Mouse (Mus musculus): ENCODE data around the gene Gpi1. TPM values are rescaled to one million over a fixed set of nuclear protein-coding genes. Genes with fewer than 3 reads are reported as not detected.
"Not testable (repeated sequence)": the region's sequence is repeated elsewhere in the genome, so short reads cannot be mapped to it uniquely, and the experiment has no call there.

Gpi1 gene
- polyA plus RNA-seq, 1 experiment from 2014 or later, result 264 TPM

DNA sequence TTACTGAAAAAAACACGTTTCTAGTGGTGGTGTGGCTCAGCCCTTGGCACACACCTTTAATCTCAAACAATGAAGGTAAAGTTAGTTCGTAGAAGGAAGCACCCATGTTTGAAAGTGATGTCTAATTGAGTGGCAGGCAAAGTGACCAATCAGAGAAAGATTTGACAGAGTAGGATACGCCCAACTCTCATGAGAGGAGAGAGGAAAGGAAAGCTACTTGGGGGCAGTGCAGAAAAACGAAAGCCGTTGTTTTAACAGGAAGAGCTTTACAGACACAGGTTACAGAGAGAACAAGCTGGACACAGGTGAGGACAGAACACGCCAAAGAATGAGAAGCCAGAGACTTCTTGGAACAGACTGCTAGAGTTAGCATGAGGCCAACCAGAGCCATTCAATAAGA, 23.8 kb downstream of the Gpi1 start:
- H3K9ac ChIP-seq, result no peak overlapping the region
- no peaks in the 10 kb centered on the region for H3K9me3 ChIP-seq
- no peak for ATAC-seq (ENCODE audit: borderline replicate concordance, extremely low read depth, low FRiP score, low TSS enrichment)
- no peaks in the 10 kb centered on the region for H3K4me1 ChIP-seq
- 88% methylated on average over 6 of the region's 6 CpGs for WGBS
- no peaks in the 10 kb centered on the region for H3K27me3 ChIP-seq
- H3K27ac ChIP-seq, result no peak overlapping the region
- H3K36me3 ChIP-seq, result peaks cover 92% of the 10 kb centered on the region
- no peak overlapping the region for H3K4me2 ChIP-seq
- no peak overlapping the region for H3K4me3 ChIP-seq

DNA sequence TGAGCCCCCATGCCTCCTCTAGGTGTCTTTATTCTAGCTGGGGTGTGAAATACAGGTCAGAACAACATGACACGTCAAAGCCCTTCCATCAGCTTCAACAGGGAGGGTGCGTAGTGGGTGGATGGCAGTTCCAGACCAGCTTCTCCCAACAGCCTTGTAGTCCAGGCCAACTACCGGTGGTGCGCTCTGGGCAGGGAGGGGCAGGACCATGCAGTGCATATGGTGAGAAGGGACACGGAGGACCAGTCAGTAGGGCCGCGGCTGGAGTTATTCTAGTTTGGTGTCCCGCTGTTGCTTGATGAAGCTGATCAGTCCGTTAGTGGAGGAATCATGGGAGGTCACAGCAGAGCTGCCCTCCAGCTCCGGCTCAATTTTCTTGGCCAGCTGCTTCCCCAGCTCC, 28.0 kb downstream of the Gpi1 start:
- H3K36me3 ChIP-seq, result peaks cover 60% of the 10 kb centered on the region
- not testable (repeated sequence) for H3K27ac ChIP-seq, H3K9ac ChIP-seq, H3K4me3 ChIP-seq, H3K27me3 ChIP-seq, H3K4me1 ChIP-seq, H3K9me3 ChIP-seq, H3K4me2 ChIP-seq
- 88% methylated on average over 10 of the region's 10 CpGs for WGBS
- peak; percentile 39; the same call in 1 of the 2 replicates for ATAC-seq (ENCODE audit: borderline replicate concordance, extremely low read depth, low FRiP score, low TSS enrichment)

DNA sequence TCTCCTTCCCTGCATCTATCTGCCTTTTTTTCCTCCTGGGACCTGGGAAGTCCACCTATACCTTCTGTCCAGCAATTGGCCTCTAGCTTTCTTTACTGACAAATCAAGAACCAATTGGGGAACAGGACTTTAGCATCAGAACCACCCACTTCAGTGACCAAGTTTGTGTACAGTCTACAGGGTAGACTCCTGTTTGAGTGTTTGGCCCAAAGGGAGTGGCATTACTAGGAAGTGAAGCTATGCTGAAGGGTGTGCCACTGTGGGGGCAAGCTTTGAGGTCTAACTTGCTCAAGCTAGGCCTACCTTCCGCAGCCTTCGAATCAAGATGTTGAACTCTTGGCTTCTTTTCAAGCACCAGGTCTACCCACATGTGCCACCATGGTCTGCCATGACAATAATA, 29.3 kb downstream of the Gpi1 start:
- Histone ChIP-seq H3K27ac (no peak overlapping the region), H3K9ac (no peak overlapping the region), H3K27me3 (no peaks in the 10 kb centered on the region), H3K9me3 (no peaks in the 10 kb centered on the region), H3K36me3 (peaks cover 47% of the 10 kb centered on the region), H3K4me2 (no peak overlapping the region), H3K4me1 (peaks cover 1% of the 10 kb centered on the region), H3K4me3 (no peak overlapping the region)
- ATAC-seq (ENCODE audit: borderline replicate concordance, extremely low read depth, low FRiP score, low TSS enrichment), result no peak
- 90% methylated on average over 2 of the region's 2 CpGs for WGBS

DNA sequence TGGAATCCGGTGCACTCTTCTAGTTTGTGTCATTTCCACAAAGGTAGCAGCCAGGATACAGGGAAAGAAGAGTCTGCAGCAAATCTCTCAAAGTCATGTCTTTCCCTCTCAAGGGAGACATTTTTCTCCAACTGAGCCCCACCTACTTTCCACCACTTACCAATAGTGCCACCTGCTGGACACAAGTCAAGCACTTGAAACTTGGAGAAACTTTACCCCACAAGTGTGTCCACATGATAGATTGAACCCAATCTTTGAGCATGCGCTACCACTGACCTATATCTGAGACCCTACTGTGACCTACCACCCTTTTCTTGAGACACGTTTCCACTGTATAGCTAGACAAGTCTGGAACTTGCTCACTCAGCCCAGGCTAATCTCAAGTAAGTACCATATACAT, 31.8 kb downstream of the Gpi1 start:
- Histone ChIP-seq H3K4me2 (no peak overlapping the region), H3K9ac (no peak overlapping the region), H3K9me3 (no peaks in the 10 kb centered on the region), H3K4me3 (no peak overlapping the region), H3K27ac (no peak overlapping the region), H3K4me1 (peaks cover 8% of the 10 kb centered on the region), H3K27me3 (no peaks in the 10 kb centered on the region), H3K36me3 (peaks cover 27% of the 10 kb centered on the region)
- WGBS, result 48% methylated on average over 3 of the region's 3 CpGs
- ATAC-seq (ENCODE audit: borderline replicate concordance, extremely low read depth, low FRiP score, low TSS enrichment), result 0 out of 2 replicates have a peak, but pooled peaks have one; percentile 15

DNA sequence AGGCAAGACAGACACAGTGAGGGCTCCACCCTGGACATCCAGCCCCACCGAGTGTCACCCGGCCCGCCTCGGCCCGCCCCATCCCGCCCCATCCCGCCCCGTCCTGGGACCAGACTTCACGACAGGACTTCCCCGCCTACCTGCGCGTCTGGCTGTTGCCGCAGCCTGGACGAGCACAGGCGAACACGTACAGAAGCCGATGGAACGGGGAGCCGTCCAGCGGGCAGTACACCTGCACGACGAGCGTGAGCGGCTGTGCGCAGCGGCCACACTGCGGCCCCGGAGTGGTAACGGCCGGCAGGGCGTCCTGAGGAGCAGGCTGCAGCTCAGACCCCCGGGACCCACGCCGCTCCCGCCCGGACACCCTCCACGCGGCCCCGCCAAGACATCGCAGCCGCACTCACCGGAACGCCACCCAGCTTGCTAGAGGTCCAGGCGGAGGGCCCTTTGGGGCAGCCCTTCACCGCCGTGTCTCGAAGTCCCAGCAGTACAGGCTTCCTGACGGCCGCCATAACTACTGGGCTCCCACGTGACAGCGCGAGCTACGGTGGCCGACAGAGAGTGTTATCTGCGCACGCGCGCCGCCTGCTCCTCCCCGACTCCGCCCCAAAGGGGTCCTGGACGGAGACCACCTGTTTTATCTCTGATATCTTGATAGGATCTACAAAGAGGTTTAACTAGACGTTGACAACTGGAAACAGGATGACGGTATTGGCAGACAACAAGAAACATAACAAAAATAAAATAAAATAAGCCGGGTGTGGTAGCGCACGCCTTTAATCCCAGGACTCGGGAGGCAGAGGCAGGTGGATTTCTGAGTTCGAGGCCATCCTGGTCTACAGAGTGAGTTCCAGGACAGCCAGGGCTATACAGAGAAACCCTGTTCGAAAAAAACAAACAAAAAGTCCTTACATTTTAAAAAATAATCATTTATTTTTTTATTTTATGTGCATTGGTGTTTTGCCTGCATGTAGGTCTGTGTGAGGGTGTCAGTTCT, 33.7 kb downstream of the Gpi1 start, which contains the start of gene Pdcd2l:
Gene Pdcd2l, minus strand, starts transcription at position 530 of the 997 bp plus-strand sequence.
- WGBS, result 3% methylated on average over 70 of the region's 70 CpGs
- ATAC-seq (ENCODE audit: borderline replicate concordance, extremely low read depth, low FRiP score, low TSS enrichment), result peak; percentile 90
- Histone ChIP-seq H3K36me3 (peaks cover 24% of the 10 kb centered on the region), H3K27me3 (no peaks in the 10 kb centered on the region), H3K4me2 (peak within 1 kb of the TSS; percentile 73), H3K4me3 (peak within 1 kb of the TSS; percentile 86), H3K9me3 (no peaks in the 10 kb centered on the region), H3K27ac (peak within 1 kb of the TSS; percentile 67; the same call in 1 of the 2 replicates), H3K9ac (peak within 1 kb of the TSS; percentile 96), H3K4me1 (peaks cover 8% of the 10 kb centered on the region)

DNA sequence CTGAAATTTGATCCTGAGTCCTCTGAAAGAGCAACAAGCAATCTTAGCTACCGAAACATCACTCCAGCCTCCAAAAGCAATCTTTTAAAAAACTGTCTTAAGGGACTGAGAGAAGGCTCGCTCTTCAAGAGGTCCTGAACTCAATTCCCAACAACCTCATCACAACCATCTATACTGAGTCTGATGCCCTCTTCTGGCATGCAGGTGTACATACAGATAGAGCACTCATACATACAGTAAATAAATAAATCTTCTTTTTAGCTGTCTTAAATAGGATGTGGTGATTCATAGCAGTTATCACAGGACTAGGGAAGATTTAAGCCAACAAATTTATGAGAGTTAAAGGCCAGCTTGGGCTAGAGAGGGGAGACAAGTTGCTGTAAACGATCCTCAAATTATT, 34.5 kb downstream of the Gpi1 start:
- ATAC-seq (ENCODE audit: borderline replicate concordance, extremely low read depth, low FRiP score, low TSS enrichment), result no peak
- 37% methylated on average over 3 of the region's 3 CpGs for WGBS

DNA sequence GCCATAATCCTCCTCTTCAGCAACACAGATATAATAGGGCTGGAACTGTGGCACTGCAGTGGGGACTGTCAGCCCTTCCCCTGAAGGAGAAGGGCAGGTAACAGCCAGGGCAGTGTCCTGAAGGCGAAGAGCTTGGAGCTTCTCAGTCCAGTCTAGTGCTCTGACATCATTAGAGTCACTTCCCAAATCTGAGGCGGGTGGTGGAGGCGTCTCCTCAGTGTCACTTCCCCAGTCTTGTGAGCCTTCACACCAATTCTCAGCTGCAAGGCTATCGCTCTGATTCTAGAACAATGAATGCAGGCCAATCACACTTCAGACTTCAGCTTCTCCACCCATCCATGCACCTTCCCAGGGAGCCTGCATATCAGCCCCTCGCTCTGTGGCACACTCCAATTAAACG, 37.3 kb downstream of the Gpi1 start:
- 91% methylated on average over 6 of the region's 6 CpGs for WGBS
- no peaks in the 10 kb centered on the region for H3K9me3 ChIP-seq
- no peaks in the 10 kb centered on the region for H3K27me3 ChIP-seq
- ATAC-seq (ENCODE audit: borderline replicate concordance, extremely low read depth, low FRiP score, low TSS enrichment), result no peak
- no peak overlapping the region for H3K27ac ChIP-seq
- H3K9ac ChIP-seq, result no peak overlapping the region
- H3K36me3 ChIP-seq, result peaks cover 37% of the 10 kb centered on the region
- H3K4me1 ChIP-seq, result peaks cover 8% of the 10 kb centered on the region
- no peak overlapping the region for H3K4me3 ChIP-seq
- H3K4me2 ChIP-seq, result no peak overlapping the region

More for the DNA sequence above, 34.5 kb downstream of the Gpi1 start:
- Histone ChIP-seq H3K9ac (peak overlapping the region; percentile 96), H3K4me1 (peaks cover 8% of the 10 kb centered on the region), H3K9me3 (no peaks in the 10 kb centered on the region), H3K27ac (no peak overlapping the region), H3K27me3 (no peaks in the 10 kb centered on the region), H3K4me3 (peak overlapping the region; percentile 86), H3K36me3 (peaks cover 16% of the 10 kb centered on the region), H3K4me2 (peak overlapping the region; percentile 73)

DNA sequence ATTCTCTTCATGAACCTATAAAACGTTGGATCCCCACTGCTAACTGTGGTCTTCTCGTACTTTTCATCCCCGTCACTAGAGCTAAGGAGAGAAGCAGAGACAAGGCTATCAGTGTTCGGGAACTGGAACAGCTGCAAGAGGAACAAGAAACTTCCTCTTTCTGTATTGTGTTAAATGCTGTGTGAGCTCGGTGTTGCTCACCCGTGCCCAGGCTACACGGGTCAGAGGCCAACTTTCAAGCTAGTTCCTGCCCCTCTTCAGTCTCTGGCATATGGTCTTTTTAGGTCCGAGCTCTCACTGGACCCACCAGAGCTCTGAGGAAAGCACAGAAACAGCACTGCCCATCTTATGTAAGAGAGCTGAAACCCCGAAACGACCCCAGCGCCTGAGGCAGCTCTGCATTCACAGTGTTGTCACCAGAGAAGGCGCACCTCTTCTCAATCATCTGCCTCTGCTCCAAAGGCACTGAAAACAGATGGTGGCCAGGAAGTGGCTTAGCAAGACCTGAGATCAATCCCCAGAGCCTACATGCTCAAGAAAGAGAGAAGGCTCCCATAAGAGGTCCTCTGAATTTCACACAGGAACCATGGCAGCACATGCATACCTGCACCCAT, 40.7 kb downstream of the Gpi1 start:
- 92% methylated on average over 12 of the region's 12 CpGs for WGBS

DNA sequence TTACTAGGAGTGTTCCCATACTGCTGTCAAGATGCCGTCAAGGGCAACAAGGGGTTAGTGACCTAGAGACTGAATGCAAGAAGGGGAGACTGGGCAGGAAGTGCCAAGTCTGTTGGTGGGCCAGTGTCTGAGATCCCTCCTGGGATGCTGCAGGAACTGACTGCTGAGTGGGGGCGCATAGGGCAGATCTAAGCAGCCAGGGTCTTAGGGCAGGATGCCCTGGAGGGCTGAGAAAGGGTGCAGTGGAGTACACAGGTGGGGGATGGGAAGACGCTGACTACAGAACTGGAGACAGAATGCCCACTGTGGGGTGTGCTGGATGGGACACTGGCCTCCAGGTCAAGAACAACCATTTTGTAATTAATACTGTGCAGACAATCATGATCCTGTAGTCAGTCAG, 46.3 kb downstream of the Gpi1 start:
- no peak overlapping the region for H3K9ac ChIP-seq
- ATAC-seq (ENCODE audit: borderline replicate concordance, extremely low read depth, low FRiP score, low TSS enrichment), result no peak
- H3K4me1 ChIP-seq, result no peaks in the 10 kb centered on the region
- no peak overlapping the region for H3K27ac ChIP-seq
- no peaks in the 10 kb centered on the region for H3K9me3 ChIP-seq
- no peaks in the 10 kb centered on the region for H3K27me3 ChIP-seq
- 78% methylated on average over 3 of the region's 3 CpGs for WGBS
- H3K36me3 ChIP-seq, result peaks cover 43% of the 10 kb centered on the region
- H3K4me3 ChIP-seq, result no peak overlapping the region
- H3K4me2 ChIP-seq, result no peak overlapping the region

More for the DNA sequence above, 40.7 kb downstream of the Gpi1 start:
- H3K4me1 ChIP-seq, result no peaks in the 10 kb centered on the region
- H3K27me3 ChIP-seq, result no peaks in the 10 kb centered on the region
- H3K4me3 ChIP-seq, result no peak overlapping the region
- no peak overlapping the region for H3K4me2 ChIP-seq
- H3K9ac ChIP-seq, result no peak overlapping the region
- H3K36me3 ChIP-seq, result peaks cover 65% of the 10 kb centered on the region
- no peak overlapping the region for H3K27ac ChIP-seq
- no peaks in the 10 kb centered on the region for H3K9me3 ChIP-seq
- no peak for ATAC-seq (ENCODE audit: borderline replicate concordance, extremely low read depth, low FRiP score, low TSS enrichment)

DNA sequence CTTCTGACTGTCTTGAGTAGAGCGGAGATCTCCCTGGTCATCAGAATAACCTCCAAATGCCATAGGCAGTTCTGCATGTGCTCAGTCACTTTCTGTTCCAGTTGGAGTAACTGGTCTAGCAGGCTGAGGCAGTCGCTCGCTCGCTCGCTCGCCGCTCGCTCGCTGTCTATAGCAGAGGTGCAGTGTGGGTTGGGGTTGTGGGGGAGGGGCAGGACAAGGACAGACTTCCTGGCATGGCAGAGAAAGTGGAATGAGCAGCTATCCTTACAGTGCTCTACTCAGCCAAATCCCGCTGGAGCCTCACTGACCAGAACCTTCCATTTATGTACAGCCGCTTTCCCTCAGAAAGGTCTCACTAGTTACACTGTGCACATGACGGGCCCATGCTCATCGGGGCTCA, 46.8 kb downstream of the Gpi1 start:
- H3K36me3 ChIP-seq, result peaks cover 38% of the 10 kb centered on the region
- H3K4me2 ChIP-seq, result no peak overlapping the region
- H3K4me1 ChIP-seq, result no peaks in the 10 kb centered on the region
- H3K27me3 ChIP-seq, result no peaks in the 10 kb centered on the region
- 80% methylated on average over 13 of the region's 13 CpGs for WGBS
- H3K27ac ChIP-seq, result no peak overlapping the region
- ATAC-seq (ENCODE audit: borderline replicate concordance, extremely low read depth, low FRiP score, low TSS enrichment), result 0 out of 2 replicates have a peak, but pooled peaks have one; percentile 49
- H3K9ac ChIP-seq, result no peak overlapping the region
- H3K4me3 ChIP-seq, result no peak overlapping the region
- no peaks in the 10 kb centered on the region for H3K9me3 ChIP-seq

DNA sequence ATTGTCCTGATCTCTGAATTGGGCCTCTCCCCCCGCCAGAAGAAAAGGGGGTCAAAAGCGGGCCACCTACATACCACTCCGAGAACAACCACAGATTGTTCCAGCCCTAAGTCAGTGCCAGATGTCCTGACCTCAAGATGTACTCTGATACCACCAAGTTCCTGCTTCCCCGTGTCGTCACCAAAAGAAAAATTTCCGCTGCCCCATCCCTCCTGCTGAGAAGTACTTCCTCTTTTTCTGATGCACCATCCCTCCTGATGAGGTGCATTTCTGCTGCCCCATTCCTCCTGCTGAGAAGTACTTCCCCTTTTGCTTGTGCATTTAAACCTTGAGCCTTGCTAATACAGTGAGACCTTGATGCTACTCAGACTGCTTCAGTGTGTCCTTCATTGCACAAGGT, 53.9 kb downstream of the Gpi1 start:
- not testable (repeated sequence) for ATAC-seq (ENCODE audit: borderline replicate concordance, extremely low read depth, low FRiP score, low TSS enrichment)
- 87% methylated on average over 6 of the region's 6 CpGs for WGBS

DNA sequence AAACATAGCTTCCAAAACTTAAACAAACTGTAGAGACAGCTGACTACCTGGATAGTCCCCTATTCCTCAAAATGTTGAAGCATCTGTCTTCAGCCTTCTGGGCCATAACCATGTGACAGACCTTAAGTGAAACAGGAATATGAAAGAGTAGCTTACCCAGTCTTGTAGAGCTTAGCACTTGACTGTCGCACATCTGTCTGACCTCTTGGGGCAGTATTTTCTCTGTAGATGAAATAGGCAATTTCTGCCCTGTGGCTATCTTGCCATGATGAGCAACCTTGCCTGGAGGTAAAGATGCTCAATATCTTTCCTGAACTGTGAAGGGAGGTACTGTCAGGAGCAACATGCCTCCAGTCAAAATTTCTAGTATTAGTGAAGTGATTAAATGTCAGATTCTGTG, 57.9 kb downstream of the Gpi1 start:
- no peak for ATAC-seq (ENCODE audit: borderline replicate concordance, extremely low read depth, low FRiP score, low TSS enrichment)
- no peak overlapping the region for H3K9ac ChIP-seq
- peaks cover 4% of the 10 kb centered on the region for H3K4me1 ChIP-seq
- H3K9me3 ChIP-seq, result no peaks in the 10 kb centered on the region
- 73% methylated on average over 1 of the region's 1 CpGs for WGBS
- H3K36me3 ChIP-seq, result no peaks in the 10 kb centered on the region
- no peak overlapping the region for H3K4me3 ChIP-seq
- H3K27ac ChIP-seq, result no peak overlapping the region
- no peak overlapping the region for H3K4me2 ChIP-seq
- no peaks in the 10 kb centered on the region for H3K27me3 ChIP-seq

More for the DNA sequence above, 53.9 kb downstream of the Gpi1 start:
- not testable (repeated sequence) for H3K9me3 ChIP-seq, H3K4me1 ChIP-seq, H3K36me3 ChIP-seq, H3K27me3 ChIP-seq, H3K9ac ChIP-seq, H3K4me2 ChIP-seq, H3K4me3 ChIP-seq, H3K27ac ChIP-seq

Measured in lung, embryonic 15.5 days (tissue).